Mouse (Mus musculus) frontal cortex, postnatal 10 days (tissue): ENCODE measurements at regions not wholly inside any gene's neighbourhood (a gene's known extent, or its start where the extent isn't known, plus 50 kb on each side); places are given as distances from the start of the nearest gene placed in this dataset.
A peak's percentile ranks its signal among the peaks of the same experiment; 100 is the strongest.

Experiments used
- DNase-seq, 2 experiments: peaks; one replicate each; pipeline ENCODE4 v3.0.0; 2022; ENCODE audit warnings: low spot score in 2 of 2, mixed read lengths in 1 of 2

DNA sequence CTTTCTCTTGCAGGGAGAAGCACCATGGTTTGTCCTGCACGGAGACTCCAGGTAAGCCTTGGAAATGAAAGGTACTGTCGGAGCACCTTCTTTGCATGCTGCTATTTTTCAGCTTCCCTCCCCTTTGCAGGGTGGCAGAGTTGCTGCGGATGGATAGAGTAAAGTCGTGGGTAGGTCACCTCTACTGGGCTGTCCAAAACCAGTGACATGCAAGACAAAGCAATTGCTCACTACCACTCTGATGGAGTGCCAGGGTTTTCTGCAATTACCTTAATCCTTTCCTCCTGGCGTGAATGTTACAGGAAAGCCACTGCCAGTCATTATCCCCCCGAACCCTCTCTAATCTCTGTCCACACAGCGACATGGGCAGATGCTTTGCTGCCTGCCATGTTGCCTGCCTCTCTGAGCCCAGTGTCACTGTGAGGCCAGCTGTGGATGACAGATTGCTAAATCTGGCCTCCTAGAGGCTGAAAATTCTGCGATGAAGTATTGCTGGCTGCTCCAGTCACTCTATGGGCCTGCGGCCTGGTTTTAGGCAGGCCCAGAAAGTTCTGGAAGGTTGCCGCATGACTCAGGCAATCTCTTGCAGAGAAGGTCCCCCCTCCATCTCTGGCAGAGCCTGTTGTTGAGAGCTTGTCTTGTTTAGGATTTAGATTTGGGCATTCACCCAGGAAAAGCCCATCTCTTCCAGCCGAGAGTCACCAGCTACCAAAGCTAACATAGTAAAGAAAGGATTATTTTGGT is 54.1 kb upstream of the Sod3 start:
- DNase-seq, result no peak

- DNase-seq, result no peak
These were observed 67.3 kb upstream of the Sod3 start for GRCm38 (mm10) chr5:52296303-52296702.

DNA sequence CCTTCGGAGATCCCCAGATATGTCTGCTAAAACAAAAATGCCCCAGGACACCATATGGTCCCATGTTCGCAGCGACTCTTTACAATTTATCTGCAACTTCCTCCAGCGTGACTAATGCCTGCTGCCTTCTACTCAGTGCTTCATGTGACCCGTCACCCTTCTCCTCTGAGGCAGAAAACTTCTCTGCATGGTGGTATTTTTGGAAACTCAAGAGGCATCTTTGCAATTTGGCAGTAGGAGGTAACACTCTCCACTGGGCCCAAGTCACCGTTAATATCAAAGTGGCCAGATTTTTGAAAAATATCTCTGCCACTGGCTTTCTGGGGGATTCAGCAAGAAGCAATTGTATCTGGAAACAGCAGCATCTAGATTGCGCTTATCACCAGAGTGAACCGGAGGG is 69.1 kb upstream of the Sod3 start:
- DNase-seq, result no peak

- DNase-seq, result no peak
These were observed 75.3 kb upstream of the Sod3 start for GRCm38 (mm10) chr5:52288319-52288718.

DNA sequence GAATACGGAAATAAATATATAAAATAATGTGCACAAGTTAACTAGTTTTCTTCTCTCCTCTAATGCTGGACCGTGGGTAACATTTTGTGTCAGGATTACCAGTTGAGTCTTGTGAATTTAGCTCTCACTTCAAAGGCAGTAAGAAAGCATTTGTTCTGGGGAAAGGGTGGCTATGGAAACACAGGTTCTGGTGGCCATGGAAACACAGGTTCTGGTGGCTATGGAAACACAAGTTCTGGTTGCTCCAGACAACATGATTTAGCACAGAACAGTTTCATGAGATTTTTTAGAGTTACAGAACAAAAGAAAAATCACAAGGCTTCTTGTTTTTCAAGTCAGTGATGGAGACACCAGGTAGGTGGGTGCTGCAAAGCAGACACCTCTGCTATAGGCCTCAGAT is 82.7 kb upstream of the Sod3 start:
- DNase-seq, result peak; percentile 16 to 24

DNA sequence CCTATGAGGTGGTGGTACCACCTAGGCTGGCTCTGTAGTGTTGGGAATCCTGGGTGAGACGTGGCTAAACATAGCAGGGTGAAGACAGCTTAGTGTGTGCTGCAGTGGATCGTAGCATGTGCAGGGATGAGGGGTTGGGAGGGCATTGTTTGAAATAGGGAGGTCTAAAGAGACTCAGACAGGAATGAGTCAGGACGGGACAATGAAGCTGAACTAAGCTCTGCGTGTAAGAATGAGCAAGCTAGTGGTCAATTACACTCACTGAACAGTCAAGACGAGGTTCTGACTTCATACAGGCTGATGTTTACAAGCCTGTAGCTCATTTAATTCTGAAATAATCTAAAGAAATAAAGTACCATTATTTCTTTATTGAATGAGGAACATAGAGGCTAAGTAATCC is 85.5 kb upstream of the Sod3 start:
- no peak for DNase-seq

- DNase-seq, result peak; percentile 35 to 46
These were observed 72.9 kb upstream of the Dhx15 start for GRCm38 (mm10) chr5:52263214-52263613.

DNA sequence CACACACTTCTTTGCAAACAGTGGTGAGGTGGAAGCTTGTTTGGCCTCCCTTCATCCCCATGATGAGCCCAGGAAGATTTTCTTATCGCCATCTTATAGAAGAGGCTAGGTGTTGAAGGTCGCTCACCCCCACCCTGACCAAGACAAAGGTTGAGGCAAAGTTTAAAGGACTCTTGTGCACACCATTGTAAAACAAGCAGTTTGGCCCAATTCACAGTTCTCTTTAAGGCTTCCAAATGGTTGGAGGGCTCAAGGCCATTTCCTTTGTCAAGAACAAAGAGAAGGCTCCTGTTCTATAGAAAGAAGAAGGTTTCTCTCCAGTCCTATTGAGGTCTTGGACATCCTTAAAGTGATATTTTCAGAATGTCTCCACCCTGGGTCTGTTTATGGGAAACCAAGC is 67.8 kb upstream of the Dhx15 start:
- no peak for DNase-seq

GRCm38 (mm10) chr5:52254602-52255071 is 64.3 kb upstream of the Dhx15 start:
- no peak for DNase-seq

DNA sequence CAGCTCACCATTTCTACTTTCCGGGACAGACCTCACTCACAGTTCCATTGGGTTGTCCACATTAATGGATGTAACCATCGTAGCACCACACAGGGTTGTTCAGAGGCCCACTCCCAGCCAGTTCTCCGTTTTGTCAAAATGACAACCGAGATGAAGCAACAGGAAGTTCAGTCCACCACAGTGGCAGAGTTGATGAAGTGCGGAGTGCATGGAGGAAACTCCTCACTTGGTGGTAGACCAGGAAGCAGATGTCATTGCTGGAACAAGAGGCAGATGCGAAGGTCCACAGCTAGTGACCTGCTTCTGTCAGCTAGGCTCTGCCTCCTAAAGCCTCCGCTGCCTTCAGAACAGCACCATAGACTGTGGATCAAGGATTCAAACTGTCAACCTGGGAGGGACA is 59.5 kb upstream of the Dhx15 start:
- DNase-seq, result no peak

- no peak for DNase-seq
These were observed 53.6 kb upstream of the Dhx15 start for GRCm38 (mm10) chr5:52243931-52244330.

GRCm38 (mm10) chr5:52242414-52242813 is 52.1 kb upstream of the Dhx15 start:
- no peak for DNase-seq

DNA sequence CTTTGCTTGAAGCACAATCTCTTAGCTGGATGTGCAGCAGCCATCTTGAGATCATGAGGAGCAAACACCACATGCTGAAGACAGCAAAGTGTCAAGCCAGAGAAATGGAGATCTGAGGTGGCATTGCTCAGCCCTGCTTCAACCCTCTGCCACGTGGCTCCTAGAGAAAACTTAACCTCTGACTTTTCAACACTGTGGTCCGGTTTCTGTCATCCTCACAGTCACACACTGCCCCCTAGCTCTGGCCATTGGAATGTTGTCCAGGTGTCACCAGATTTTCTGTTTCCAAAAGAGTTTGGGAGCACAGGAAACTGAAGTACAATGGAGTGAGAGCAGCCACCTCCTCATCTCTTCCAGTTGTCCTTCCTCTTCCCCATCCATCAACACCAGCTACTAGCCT is 50.2 kb upstream of the Dhx15 start:
- DNase-seq, result no peak
